Mouse (Mus musculus) CD4-positive helper T cell, adult 2 months (primary cell): ENCODE data around the gene Cnbd2.

Experiments
- DNase-seq: peaks from one replicate; pipeline ENCODE4 v3.0.0-alpha.2; 2012; ENCODE audit warnings: low read depth, missing footprints, low spot score

Cnbd2 gene

DNA sequence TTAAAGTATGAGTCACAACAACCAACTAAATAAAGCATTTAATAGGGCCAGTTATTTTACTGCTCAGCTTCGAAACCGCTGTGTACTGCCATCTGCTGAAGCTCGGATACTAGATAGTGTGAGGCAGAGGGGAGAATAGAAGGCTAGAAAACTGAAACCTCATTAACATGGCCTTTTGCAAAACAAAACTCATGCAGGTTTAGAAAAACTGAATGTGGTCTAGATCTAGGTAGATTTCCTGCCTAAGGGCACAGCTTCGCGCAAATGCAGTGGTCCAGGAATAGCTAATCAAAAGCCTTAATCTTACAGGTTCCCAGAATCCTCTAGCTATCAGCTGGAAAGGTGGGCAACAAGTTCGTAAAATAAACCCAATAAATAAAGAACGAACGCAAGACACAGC, 658 bp upstream of the Cnbd2 start:
- DNase-seq, result peak; percentile 43

GRCm38 (mm10) chr2:156311841-156312291, 233 bp upstream of the Cnbd2 start:
- peak; percentile 79 for DNase-seq

DNA sequence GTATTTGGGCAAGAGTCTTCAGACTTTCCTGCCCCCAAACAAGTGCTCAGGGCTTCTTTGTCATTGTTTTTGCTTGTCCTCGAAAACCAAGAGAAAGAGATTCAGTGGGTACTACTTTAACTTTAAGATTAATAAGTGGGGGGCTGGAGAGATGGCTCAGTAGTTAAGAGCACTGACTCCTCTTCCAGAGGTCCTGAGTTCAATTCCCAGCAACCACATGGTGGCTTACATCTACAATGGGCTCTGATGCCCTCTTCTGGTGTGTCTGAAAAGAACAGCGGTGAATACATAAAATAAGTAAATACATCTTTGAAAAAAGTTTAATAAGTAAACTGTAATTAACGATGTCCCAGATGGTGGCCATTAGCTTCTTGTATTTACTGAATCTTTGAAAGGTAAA, 1.1 kb downstream of the Cnbd2 start:
- no peak for DNase-seq

DNA sequence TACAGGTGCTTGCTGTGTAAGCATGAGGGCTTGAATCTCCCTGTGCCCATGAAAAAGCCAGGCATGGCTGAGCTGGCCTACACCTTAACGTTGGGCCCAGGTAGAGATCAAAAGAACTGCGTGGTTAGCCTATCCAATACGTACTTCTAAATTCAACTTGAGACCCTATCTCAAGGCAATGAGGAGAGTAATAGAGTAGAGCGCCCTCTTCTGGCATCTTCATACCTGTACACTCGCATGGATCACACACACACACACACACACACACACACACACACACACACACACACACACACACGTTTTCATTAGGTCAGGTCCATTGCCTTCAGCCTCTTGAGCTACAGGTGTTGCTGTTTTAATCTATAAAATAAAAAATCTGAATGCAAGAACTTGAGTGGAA, 2.7 kb downstream of the Cnbd2 start:
- no peak for DNase-seq

GRCm38 (mm10) chr2:156318491-156318890, 6.4 kb downstream of the Cnbd2 start:
- DNase-seq, result no peak

GRCm38 (mm10) chr2:156321538-156321937, 9.4 kb downstream of the Cnbd2 start:
- DNase-seq, result no peak

- no peak for DNase-seq
Measured at GRCm38 (mm10) chr2:156324116-156324588, 12.1 kb downstream of the Cnbd2 start.

- no peak for DNase-seq
Measured at GRCm38 (mm10) chr2:156324681-156325080, 12.6 kb downstream of the Cnbd2 start.

- DNase-seq, result no peak
Measured at GRCm38 (mm10) chr2:156330681-156331080, 18.6 kb downstream of the Cnbd2 start.

DNA sequence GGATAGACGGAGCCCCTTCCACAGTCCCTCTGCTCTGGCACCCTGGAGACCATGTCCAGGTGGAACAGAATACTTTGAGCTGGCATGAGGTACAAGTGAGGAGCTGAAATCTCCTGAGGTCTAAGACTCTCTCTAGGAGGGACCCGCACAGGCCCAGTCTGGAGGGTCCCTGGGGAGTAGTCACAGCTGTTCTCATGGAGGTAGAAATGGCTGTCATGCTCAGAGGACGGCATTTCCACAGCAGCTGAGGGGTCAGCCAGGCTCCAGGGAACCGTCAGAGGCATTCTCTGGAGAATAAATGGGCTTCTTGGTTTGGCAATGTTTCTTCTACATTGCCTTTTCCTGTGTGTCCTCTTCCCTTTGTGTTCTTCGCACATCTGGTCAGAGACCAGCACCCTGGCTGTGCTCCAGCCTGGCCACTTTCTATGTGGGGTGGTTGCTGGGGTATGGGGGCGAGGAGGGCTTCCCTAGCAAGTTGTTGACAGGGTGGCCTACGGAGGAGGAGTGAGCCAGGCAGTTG, 19.4 kb downstream of the Cnbd2 start:
- no peak for DNase-seq

GRCm38 (mm10) chr2:156340078-156340477, 28.0 kb downstream of the Cnbd2 start:
- DNase-seq, result no peak

- no peak for DNase-seq
Measured at GRCm38 (mm10) chr2:156344775-156345532, 32.9 kb downstream of the Cnbd2 start.

DNA sequence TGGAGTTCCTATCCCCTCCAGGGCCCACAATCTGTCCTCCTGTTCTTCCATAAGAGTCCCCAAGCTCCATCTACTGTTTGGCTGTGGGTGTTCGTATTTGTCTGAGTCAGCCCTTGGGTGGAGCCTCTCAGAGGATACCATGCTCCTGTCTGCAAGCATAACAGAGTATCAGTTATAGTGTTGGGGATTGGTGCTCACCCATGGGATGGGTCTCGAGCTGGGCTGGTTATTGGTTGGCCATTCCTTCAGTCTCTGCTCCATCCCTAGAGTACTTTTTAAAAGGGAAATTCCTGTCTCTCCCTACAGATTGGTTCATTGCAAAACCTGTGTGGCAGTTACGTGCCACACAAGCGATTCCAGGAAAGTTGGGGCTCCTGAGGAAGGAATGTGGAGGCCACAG, 36.7 kb downstream of the Cnbd2 start:
- DNase-seq, result no peak

GRCm38 (mm10) chr2:156349286-156349848, 37.3 kb downstream of the Cnbd2 start:
- no peak for DNase-seq

DNA sequence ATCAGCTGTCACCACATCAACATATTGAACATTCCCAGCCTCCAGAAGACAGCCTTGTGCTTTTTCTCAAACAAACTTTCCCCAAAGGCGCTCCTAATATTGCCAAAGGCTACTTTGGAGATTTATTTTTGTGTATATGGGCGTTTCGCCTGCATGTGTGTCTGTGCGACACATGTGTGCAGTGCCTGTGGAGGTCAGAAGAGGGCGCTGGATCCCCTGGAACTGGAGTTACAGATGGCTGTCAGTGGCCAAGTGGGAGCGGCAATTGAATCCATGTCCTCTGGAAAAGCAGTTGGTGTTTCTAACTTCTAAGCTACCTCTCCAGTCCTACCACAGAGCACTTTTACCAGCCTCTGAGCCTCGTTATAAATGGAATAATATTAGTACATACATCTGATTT, 39.1 kb downstream of the Cnbd2 start:
- DNase-seq, result no peak

- DNase-seq, result no peak
Measured at GRCm38 (mm10) chr2:156352413-156353165, 40.5 kb downstream of the Cnbd2 start.

DNA sequence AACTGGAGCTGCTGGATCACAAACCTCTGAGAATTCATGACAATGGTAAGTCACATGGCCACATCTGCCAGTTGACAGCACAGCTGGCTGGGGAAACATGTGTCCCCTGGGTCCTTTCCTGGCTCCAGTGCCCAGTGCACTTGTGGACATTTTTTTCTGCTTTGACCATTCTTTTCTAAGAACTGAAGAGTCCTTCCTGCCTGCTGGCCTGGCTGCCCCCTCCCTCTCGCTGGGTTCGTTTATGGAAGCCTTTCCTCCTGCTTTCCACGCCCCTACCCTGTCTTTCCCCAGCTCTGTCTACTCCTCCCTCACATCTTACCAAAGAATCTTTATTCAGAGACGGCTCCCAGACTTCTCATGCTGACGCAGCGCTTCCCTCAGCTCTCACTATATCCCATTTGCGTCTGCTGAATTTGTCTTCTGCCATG, 41.2 kb downstream of the Cnbd2 start:
- no peak for DNase-seq

GRCm38 (mm10) chr2:156356031-156356430, 43.9 kb downstream of the Cnbd2 start:
- no peak for DNase-seq

DNA sequence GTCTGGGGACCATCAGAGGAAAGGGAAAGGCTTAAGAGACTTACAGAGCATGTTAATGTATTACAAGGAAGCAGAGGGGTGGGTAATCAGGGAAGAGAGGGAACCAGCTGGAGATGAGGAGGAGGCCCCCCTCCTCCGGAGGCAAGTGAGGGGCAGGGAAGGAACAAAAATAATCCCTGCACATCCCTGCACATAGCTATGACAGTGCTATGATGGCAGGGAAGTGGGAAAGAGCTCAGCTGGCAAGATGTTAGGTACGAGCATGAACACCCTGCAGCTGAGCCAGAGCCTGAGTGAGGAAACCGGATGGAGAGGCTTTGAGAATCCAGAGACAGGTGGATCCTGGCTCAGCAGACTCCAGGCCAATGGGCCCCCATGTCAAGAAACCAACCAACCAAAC, 56.4 kb downstream of the Cnbd2 start:
- DNase-seq, result no peak

DNA sequence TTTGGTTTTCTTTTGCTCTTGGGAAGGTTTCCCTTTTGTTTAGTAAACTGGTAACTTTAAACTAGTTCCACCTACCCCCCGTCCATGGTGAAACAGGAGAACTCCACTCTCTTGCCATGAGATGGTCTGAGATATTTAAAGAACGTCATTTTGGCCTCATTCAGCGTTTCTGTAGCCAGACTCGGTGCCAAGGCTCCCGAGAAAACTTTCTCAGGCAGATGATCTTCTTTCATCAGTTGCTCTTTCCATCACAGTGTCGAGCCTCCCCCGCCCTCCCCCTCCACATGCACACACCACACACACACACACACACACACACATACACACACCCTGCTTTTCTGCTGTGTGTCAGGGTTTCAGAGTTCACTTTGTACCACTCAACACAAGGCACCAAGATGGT, 58.8 kb downstream of the Cnbd2 start:
- no peak for DNase-seq

GRCm38 (mm10) chr2:156376956-156377355, 64.9 kb downstream of the Cnbd2 start:
- DNase-seq, result no peak

GRCm38 (mm10) chr2:156379929-156380328, 67.8 kb downstream of the Cnbd2 start:
- DNase-seq, result no peak
